ENCODE assay signal across 35 mouse cellular contexts in genomic region chr11:84893113-84893512, GRCm38 (mm10).
"Had no signal": no experiment of that assay in that cellular context is flagged by ENCODE, and none has a peak within 500 bp of the region (broad histone marks: within the 10 kb centered on the region; RNA-seq: fewer than 3 reads in every experiment).

No protein-coding gene starts in this region.

- DNase-seq: heart, postnatal 10 days; heart, postnatal 14 days; heart, postnatal 36 days; heart, postnatal 4 days; kidney, adult 11 months; kidney, adult 18-20 months; kidney, adult 2 months; kidney, adult 8-10 months; kidney, adult 9 months; kidney, postnatal 10 days; kidney, postnatal 14 days; kidney, postnatal 25 days; kidney, postnatal 36 days; kidney, postnatal 4 days; layer of hippocampus, adult 9-11 months; layer of hippocampus, postnatal 36 days had no signal

- ATAC-seq: hindbrain, embryonic 16.5 days; hindbrain, postnatal 0 days; inflammation-experienced regulatory T-cells, adult 6 months; intestine, embryonic 15.5 days; intestine, embryonic 16.5 days; intestine, postnatal 0 days had no signal

- H3K4me1 ChIP-seq: heart, embryonic 10.5 days; heart, embryonic 12.5 days; heart, embryonic 13.5 days; heart, embryonic 15.5 days; hindbrain, embryonic 10.5 days; hindbrain, embryonic 12.5 days; hindbrain, embryonic 13.5 days; hindbrain, embryonic 15.5 days; intestine, embryonic 15.5 days; kidney, embryonic 15.5 days had no signal

- H3K4me2 ChIP-seq: heart, embryonic 11.5 days; heart, embryonic 12.5 days; heart, embryonic 13.5 days; heart, embryonic 15.5 days; hindbrain, embryonic 12.5 days; hindbrain, embryonic 13.5 days; hindbrain, embryonic 14.5 days; hindbrain, embryonic 15.5 days; intestine, embryonic 15.5 days; kidney, embryonic 15.5 days had no signal

- H3K4me3 ChIP-seq: heart, embryonic 10.5 days; heart, embryonic 12.5 days; heart, embryonic 13.5 days; heart, embryonic 15.5 days; hindbrain, embryonic 10.5 days; hindbrain, embryonic 12.5 days; hindbrain, embryonic 13.5 days; hindbrain, embryonic 15.5 days; intestine, embryonic 15.5 days; kidney, embryonic 15.5 days; layer of hippocampus, adult 2 months had no signal

- H3K9me3 ChIP-seq: heart, embryonic 10.5 days; heart, embryonic 12.5 days; heart, embryonic 13.5 days; heart, embryonic 15.5 days; hindbrain, embryonic 10.5 days; hindbrain, embryonic 12.5 days; hindbrain, embryonic 13.5 days; hindbrain, embryonic 15.5 days; intestine, embryonic 15.5 days; kidney, embryonic 15.5 days had no signal

- H3K27me3 ChIP-seq: heart, embryonic 12.5 days; heart, embryonic 13.5 days; heart, embryonic 15.5 days; hindbrain, embryonic 12.5 days; hindbrain, embryonic 13.5 days; hindbrain, embryonic 15.5 days; intestine, embryonic 15.5 days; kidney, embryonic 15.5 days had no signal

- H3K27ac ChIP-seq: heart, embryonic 10.5 days; heart, embryonic 13.5 days; heart, embryonic 15.5 days; hindbrain, embryonic 10.5 days; hindbrain, embryonic 12.5 days; hindbrain, embryonic 13.5 days; hindbrain, embryonic 14.5 days; hindbrain, embryonic 15.5 days; hindbrain, postnatal 0 days; intestine, embryonic 15.5 days; kidney, embryonic 15.5 days; kidney, postnatal 0 days; layer of hippocampus, adult 2 months had no signal

- H3K9ac ChIP-seq: heart, embryonic 12.5 days; heart, embryonic 13.5 days; heart, embryonic 15.5 days; hindbrain, embryonic 12.5 days; hindbrain, embryonic 13.5 days; hindbrain, embryonic 14.5 days; hindbrain, embryonic 15.5 days; intestine, embryonic 15.5 days; kidney, embryonic 15.5 days had no signal
